Mouse (Mus musculus) Patski (cell line): ENCODE data around the gene Usp50. TPM values are rescaled to one million over a fixed set of nuclear protein-coding genes. Genes with fewer than 3 reads are reported as not detected.

Source experiments
- ATAC-seq: fragments of 100-300 bp; one replicate; pipeline ENCODE4 v1.8.0; 2021
- CTCF ChIA-PET: fragments of 350-600 bp; sonication (Branson Sonifier 250); formaldehyde crosslinking; loops from one replicate; lab custom pipeline; 2022; ENCODE audit warnings: inconsistent platforms; lab: Charles Lee
- POLR2A ChIA-PET: fragments of 350-600 bp; sonication (Branson Sonifier 250); formaldehyde crosslinking; loops from one replicate; lab custom pipeline; 2022; ENCODE audit warnings: antibody characterized with exemption, inconsistent platforms; lab: Charles Lee
- DNase-seq: peaks from one replicate; pipeline ENCODE4 v3.0.0-alpha.2; 2011; ENCODE audit warnings: low read depth, low spot score
- H3K27me3 ChIP-seq: fragments of 371-371 bp; one replicate; pipeline ENCODE4 v1.5.1; 2021
- CTCF ChIP-seq: fragments of 100-300 bp; IDR thresholded peaks from one replicate; pipeline ENCODE4 v1.5.1; 2021
- in situ Hi-C: fragments of 300-500 bp; cut with MboI; formaldehyde crosslinking; loops from 3 replicates; pipeline ENCODE4 v1.11.1; 2018; ENCODE audit warnings: low pct_unique_long_range_greater_than_20kb, mixed read lengths
- polyA plus RNA-seq: library from polyadenylated mRNA; unstranded; gene quantifications from one replicate; pipeline ENCODE4 v1.2.3, GENCODE M21; 2021

The Usp50 gene
- polyA plus RNA-seq, 1 experiment from 2014 or later: 0.30 TPM

GRCm38 (mm10) chr2:126759351-126759750 lies 23.9 kb downstream of the Usp50 start:
- ATAC-seq: no peak
- H3K27me3 ChIP-seq: no peaks in the 10 kb centered on the region
- in situ Hi-C loops: no loop called here
- TF ChIP-seq CTCF: no peak
- POLR2A ChIA-PET: no interaction called here
- no peak for DNase-seq
- CTCF ChIA-PET: interaction anchor here (1.6 kb wide), 1 partner anchor 23 kb away, joined by 7 read pairs; no protein-coding TSS in a partner anchor

DNA sequence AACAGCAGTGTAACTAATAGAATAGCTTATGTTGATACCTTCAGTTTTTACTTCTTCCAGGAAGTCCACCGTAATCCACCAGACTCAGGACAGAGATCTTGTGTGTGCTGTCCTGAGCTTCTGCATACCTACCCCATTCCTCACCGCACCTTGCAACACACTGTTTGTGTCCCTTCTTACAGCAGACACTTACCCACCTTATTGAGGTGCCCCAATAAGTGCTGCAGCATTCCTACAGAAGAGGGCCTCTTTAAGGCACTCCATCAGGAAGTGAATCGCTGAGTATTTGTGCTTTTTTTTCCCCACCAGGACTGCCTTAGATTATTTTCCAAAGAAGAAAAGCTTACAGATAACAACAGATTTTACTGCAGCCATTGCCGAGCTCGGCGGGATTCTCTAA lies 27.6 kb downstream of the Usp50 start:
- TF ChIP-seq CTCF: no peak
- ATAC-seq (no peak), DNase-seq (no peak)
- POLR2A ChIA-PET: no interaction called here
- CTCF ChIA-PET: interaction anchor here (1.2 kb wide), 1 partner anchor 18 kb away, joined by 3 read pairs; no protein-coding TSS in a partner anchor
- in situ Hi-C loops: no loop called here
- no peaks in the 10 kb centered on the region for H3K27me3 ChIP-seq

DNA sequence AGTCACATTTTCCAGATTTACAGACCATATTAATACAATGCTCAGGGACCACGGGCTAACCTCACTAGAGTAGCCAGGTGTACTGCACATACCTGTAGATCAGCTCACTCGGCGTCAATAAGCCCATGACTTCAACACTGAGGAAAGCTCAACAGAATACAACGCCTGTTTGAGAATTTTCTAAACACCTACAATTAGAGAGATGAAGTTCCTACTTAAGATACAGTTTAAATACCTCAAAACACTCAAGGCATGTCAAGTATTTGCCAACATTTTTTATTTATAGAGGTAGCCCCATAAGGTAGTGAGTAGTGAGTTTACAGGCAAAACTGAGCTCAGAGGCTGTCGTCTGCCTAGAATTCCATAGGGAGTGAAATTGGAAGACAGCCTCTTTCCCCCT lies 39.9 kb downstream of the Usp50 start:
- in situ Hi-C loops: no loop called here
- DNase-seq: no peak
- POLR2A ChIA-PET: no interaction called here
- no peak for TF ChIP-seq CTCF
- no peak for ATAC-seq
- no peaks in the 10 kb centered on the region for H3K27me3 ChIP-seq
- CTCF ChIA-PET: no interaction called here

DNA sequence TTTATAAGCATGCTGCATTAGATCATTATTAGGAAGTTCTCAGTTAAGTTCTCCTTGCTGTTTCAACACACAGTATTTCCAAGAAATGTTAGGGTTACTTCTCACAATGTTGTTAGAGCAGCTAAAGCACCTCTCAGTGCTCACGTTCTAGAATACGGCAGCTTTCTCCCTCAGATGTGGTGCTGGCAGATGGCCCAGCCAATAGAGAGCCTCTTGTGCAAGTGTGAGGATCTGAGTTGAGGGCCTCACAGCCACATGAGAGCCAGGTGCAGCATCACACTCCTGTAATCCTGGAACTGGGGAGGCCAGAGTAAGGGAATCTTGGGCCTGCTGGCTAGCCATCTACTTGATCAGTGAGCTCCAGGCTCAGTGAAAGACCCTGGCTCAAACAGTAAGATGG lies 43.0 kb downstream of the Usp50 start:
- ChIA-PET POLR2A (interaction anchor here (0.9 kb wide), 1 partner anchor 13 kb away, joined by 4 read pairs; no protein-coding TSS in a partner anchor), CTCF (interaction anchor here (1.0 kb wide), 1 partner anchor 13 kb away, joined by 3 read pairs; no protein-coding TSS in a partner anchor)
- ATAC-seq: no peak
- TF ChIP-seq CTCF: no peak
- in situ Hi-C loops: no loop called here
- no peaks in the 10 kb centered on the region for H3K27me3 ChIP-seq
- DNase-seq: no peak

DNA sequence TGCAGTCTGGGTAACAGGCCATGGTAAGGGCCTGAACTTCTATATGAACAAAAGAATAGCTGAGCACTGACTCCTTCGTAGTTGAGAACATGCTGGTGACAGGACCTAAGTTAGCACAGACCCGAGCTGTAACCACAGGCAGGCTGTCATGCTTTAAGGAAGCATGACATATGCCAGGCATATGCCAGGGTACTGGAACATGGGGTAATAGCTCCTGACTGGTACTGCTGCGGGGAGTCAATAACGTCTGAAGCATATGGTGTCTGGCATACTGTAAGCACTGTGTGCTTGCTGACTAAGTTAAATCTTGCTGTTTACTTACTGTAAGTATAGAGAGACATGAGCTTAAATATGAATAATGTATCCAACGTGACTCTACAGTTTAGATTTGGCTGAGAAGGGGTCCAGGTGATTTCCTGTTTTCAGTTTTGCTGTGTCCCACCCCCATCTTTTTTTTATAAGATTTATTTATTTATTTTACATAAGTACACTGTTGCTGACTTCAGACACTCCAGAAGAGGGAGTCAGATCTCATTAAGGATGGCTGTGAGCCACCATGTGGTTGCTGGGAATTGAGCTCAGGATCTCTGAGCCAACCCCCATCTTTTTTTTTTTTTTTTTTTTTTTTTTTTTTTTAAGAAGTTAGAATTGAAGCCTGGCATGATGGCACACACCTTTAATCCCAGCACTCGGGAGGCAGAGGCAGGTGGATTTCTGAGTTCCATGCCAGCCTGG lies 47.8 kb downstream of the Usp50 start:
- ATAC-seq (no peak), DNase-seq (no peak)
- no peak for TF ChIP-seq CTCF
- in situ Hi-C loops: no loop called here
- no peaks in the 10 kb centered on the region for H3K27me3 ChIP-seq
- ChIA-PET CTCF (interaction anchor here (0.7 to 0.8 kb wide), 2 partner anchors 32 to 270 kb away, joined by 3 to 4 read pairs; no protein-coding TSS in a partner anchor), POLR2A (no interaction called here)

DNA sequence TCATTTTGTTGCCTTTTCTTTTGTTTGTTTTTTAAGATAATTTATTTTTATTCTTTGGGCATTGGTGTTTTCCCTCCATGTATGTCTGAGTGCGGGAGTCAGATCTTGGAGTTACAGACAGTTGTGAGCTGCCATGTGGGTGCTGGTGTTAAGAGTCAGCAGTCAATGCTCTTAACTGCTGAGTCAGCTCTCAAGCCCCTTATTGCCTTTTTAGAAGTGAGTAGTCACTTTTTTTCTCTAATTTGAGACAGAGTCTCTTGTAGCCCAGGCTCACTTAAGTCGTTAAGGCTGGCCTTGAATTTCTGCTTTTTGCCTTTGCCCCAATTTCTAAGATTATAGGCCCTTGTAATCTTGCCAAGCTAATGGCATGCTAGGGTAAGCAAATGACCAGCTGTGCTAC lies 52.8 kb downstream of the Usp50 start:
- CTCF ChIA-PET: interaction anchor here (1.4 kb wide), 1 partner anchor 65 kb away, joined by 3 read pairs; no protein-coding TSS in a partner anchor
- ATAC-seq (no peak), DNase-seq (no peak)
- POLR2A ChIA-PET: no interaction called here
- TF ChIP-seq CTCF: no peak
- no peaks in the 10 kb centered on the region for H3K27me3 ChIP-seq
- in situ Hi-C loops: no loop called here

- ATAC-seq: no peak
- ChIA-PET POLR2A (no interaction called here), CTCF (interaction anchor here (1.1 to 1.4 kb wide), 2 partner anchors 12 to 66 kb away, joined by 3 read pairs; no protein-coding TSS in a partner anchor)
- no peaks in the 10 kb centered on the region for H3K27me3 ChIP-seq
- in situ Hi-C loops: no loop called here
- TF ChIP-seq CTCF: no peak
- no peak for DNase-seq
These were observed 54.1 kb downstream of the Usp50 start for GRCm38 (mm10) chr2:126729207-126729606.

DNA sequence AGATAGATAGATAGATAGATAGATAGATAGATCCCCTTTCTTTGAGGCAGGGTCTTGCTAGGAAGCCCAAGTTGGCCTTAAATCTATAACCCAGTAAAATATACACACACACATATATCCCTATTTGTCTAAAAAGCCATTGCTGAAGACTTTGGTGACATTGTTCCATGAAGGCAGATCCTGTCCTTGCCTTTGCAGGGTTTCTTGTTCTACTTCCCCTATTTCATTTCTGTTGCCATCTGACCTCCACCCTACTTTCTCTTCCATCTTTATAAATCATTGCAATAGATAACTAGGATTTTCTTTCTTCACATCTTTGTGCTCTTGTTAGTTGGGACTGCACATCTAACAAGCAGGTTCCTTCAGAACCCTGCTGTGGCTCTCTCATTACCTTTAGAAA lies 70.3 kb downstream of the Usp50 start:
- in situ Hi-C loops: no loop called here
- H3K27me3 ChIP-seq: no peaks in the 10 kb centered on the region
- no peak for TF ChIP-seq CTCF
- ChIA-PET POLR2A (no interaction called here), CTCF (no interaction called here)
- ATAC-seq (no peak), DNase-seq (no peak)

DNA sequence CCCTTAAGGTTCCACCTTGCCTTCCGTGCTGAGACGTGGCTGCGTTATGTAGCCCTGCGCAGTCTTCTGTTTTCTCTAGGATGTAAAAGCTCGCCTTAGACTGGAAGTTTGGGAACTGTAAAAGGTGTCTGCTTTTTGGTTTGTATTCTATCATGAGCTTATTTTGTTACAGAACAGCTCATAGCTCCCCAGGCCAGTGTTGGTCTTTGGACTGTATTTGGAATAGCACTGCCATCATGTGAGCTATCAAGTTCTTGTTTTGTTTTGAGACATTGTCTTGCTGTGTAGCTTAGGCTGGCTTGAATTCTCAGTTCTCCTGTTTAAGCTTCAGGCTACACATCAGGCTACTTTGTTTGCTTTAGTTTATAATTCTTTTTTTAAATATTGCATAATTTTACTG lies 70.7 kb downstream of the Usp50 start:
- TF ChIP-seq CTCF: no peak
- POLR2A ChIA-PET: no interaction called here
- no peak for DNase-seq
- in situ Hi-C loops: no loop called here
- CTCF ChIA-PET: no interaction called here
- no peaks in the 10 kb centered on the region for H3K27me3 ChIP-seq
- ATAC-seq: no peak

DNA sequence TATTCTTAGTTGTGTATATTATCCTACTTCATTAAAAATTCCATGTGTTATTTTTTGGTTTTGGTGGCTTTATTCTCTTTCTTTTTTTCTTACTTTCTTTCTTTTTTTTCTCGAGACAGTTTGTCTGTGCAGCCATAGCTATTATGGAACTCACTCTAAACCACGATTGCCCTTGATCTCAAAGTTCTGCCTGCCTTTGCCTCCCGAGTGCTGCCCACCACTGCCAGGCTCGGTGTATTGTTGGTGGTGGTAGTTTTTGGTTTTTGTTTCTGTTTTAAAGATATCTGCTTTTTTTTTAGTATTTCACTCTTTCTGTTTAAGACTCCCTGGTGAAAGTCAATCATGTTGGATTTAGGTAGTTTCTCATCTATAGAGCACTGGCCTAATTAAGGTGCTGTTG lies 74.9 kb downstream of the Usp50 start:
- no peak for ATAC-seq
- no peak for DNase-seq
- POLR2A ChIA-PET: interaction anchor here (2.6 kb wide), 1 partner anchor 34 kb away, joined by 18 read pairs; the partner anchor contains the start of gene Gabpb1
- no peak for TF ChIP-seq CTCF
- no peaks in the 10 kb centered on the region for H3K27me3 ChIP-seq
- CTCF ChIA-PET: interaction anchor here (1.4 kb wide), 1 partner anchor 19 kb away, joined by 3 read pairs; no protein-coding TSS in a partner anchor
- in situ Hi-C loops: no loop called here

DNA sequence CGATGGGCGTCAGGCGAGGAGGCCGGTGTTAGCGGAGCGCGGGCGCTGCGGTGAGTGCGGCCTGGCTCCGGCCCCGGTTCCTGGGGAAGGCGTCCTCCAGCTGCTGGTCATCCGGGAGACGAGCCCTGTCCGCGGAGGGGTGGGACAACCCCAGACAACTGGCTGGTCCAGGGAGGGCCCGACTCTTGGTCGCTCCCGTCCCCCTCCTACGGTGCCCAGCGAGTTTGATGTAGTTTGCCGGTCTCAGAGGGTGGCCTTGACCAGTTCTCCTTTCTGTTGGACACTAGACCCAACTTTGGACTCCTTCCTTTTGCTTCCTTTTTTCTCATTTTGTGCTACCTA lies 75.9 kb downstream of the Usp50 start:
- in situ Hi-C loops: no loop called here
- ChIA-PET POLR2A (interaction anchor here (2.6 kb wide), 1 partner anchor 33 kb away, joined by 18 read pairs; the partner anchor contains the start of gene Gabpb1), CTCF (interaction anchor here (1.4 kb wide), 1 partner anchor 18 kb away, joined by 3 read pairs; no protein-coding TSS in a partner anchor)
- ATAC-seq (peak; percentile 75), DNase-seq (no peak)
- no peak for TF ChIP-seq CTCF
- no peaks in the 10 kb centered on the region for H3K27me3 ChIP-seq
